Mouse (Mus musculus) adrenal gland, postnatal 4 days (tissue): ENCODE measurements around the gene Cdr2. TPM values are rescaled to one million over a fixed set of nuclear protein-coding genes. Genes with fewer than 3 reads are reported as not detected.
"Not testable (repeated sequence)": the region's sequence is repeated elsewhere in the genome, so short reads cannot be mapped to it uniquely, and the experiment has no call there.

Source experiments
- DNase-seq, 2 experiments: peaks; one replicate each; pipeline ENCODE4 v3.0.0; 2021 to 2022; ENCODE audit warnings: low spot score in 2 of 2, mixed read lengths in 2 of 2
- long read RNA-seq, 2 experiments: library from polyadenylated mRNA; stranded (forward); transcript quantifications; one replicate each; pipeline ENCODE4 v2.0.0; 2021
- total RNA-seq, 2 experiments: library from RNA; stranded (reverse); gene quantifications; 2 replicates each; pipeline ENCODE4 v1.2.3; 2021

The Cdr2 gene
- 10 to 100 TPM; 11.9 to 18.0 TPM for total RNA-seq
- long read RNA-seq, experiment 1, transcript Cdr2-201 (5 exons, 2,525 nt), result major isoform, 6 of 6 reads
- long read RNA-seq, experiment 1, partial matches to known transcripts, result 0 of 6 reads
- long read RNA-seq, experiment 1, other reads (novel, unspliced or antisense), result 0 of 6 reads
- long read RNA-seq, experiment 2, transcript Cdr2-201 (5 exons, 2,525 nt), result major isoform, 13 of 18 reads
- long read RNA-seq, experiment 2, partial matches to known transcripts, result 2 of 18 reads
- long read RNA-seq, experiment 2, other reads (novel, unspliced or antisense), result 3 of 18 reads

- peak; percentile 88 to 90 for DNase-seq
These were observed at the start of gene Cdr2, which contains the start of gene Mfsd13b for GRCm38 (mm10) chr7:120982200-120982841. Gene Cdr2, minus strand, starts transcription at chr7:120982312. Gene Mfsd13b, plus strand, starts transcription at chr7:120982509.

GRCm38 (mm10) chr7:121029947-121030346 lies 47.8 kb upstream of the Cdr2 start:
- not testable (repeated sequence) for DNase-seq

GRCm38 (mm10) chr7:121026300-121026699 lies 44.2 kb upstream of the Cdr2 start:
- no peak for DNase-seq

GRCm38 (mm10) chr7:121025221-121026008 lies 43.3 kb upstream of the Cdr2 start:
- DNase-seq, result no peak

- no peak for DNase-seq
These were observed 38.2 kb upstream of the Cdr2 start for GRCm38 (mm10) chr7:121020277-121020676.

GRCm38 (mm10) chr7:121018778-121019177 lies 36.7 kb upstream of the Cdr2 start:
- no peak for DNase-seq

- DNase-seq, result no peak
These were observed 32.4 kb upstream of the Cdr2 start for GRCm38 (mm10) chr7:121014486-121014885.

- DNase-seq, result no peak
These were observed 29.9 kb upstream of the Cdr2 start for GRCm38 (mm10) chr7:121011794-121012689.

GRCm38 (mm10) chr7:121003793-121004418 lies 21.8 kb upstream of the Cdr2 start:
- DNase-seq, result no peak

GRCm38 (mm10) chr7:121002407-121002928 lies 20.4 kb upstream of the Cdr2 start:
- no peak for DNase-seq

GRCm38 (mm10) chr7:121001879-121002278 lies 19.8 kb upstream of the Cdr2 start:
- DNase-seq, result no peak

GRCm38 (mm10) chr7:121000065-121000822 lies 18.1 kb upstream of the Cdr2 start:
- DNase-seq, result no peak

GRCm38 (mm10) chr7:120999021-120999530 lies 17.0 kb upstream of the Cdr2 start:
- no peak for DNase-seq

- no peak for DNase-seq
These were observed 9.1 kb upstream of the Cdr2 start for GRCm38 (mm10) chr7:120991191-120991590.

- no peak for DNase-seq
These were observed 856 bp upstream of the Cdr2 start for GRCm38 (mm10) chr7:120982968-120983367.

- peak; percentile 7 to 13 for DNase-seq
These were observed 884 bp downstream of the Cdr2 start for GRCm38 (mm10) chr7:120980931-120981924.

- no peak for DNase-seq
These were observed 2.1 kb downstream of the Cdr2 start for GRCm38 (mm10) chr7:120980041-120980440.

GRCm38 (mm10) chr7:120977063-120977462 lies 5.0 kb downstream of the Cdr2 start:
- DNase-seq, result no peak
